Mouse (Mus musculus) bone marrow, adult 2 months (tissue): ENCODE results near the gene Asah2.

Experiments used
- CTCF ChIP-seq: fragments of 200-500 bp; IDR thresholded peaks from 2 replicates; pipeline ENCODE4 v1.5.1; 2011; ENCODE audit warnings: low read length, control low read depth; ENCODE audit not compliant: control insufficient read depth, insufficient read depth
- POLR2A ChIP-seq: fragments of 200-500 bp; IDR thresholded peaks from 2 replicates; pipeline ENCODE4 v1.6.1; 2011; ENCODE audit warnings: low read depth, mild to moderate bottlenecking, control low read depth, low read length, borderline replicate concordance; ENCODE audit not compliant: control insufficient read depth

DNA sequence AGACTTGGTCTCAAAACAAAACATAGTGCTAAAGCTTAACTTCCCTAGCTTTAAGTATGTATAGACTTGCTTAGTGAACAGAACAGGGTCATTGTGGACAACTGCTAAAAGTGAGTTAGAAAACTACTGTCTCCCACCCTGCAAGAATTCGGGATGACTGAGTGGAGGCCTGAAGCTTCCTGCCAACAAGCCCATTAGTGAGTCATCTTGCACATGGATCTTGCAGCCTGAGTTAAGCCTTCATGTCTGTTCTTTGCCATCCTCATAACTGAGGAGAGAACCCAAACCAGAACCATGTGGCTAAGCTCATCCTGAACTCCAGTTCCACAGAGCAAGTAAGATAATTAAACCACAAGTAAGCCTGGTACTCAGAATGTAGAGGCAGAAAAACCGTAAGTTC lies 56.8 kb downstream of the Asah2 start:
- no peak for TF ChIP-seq CTCF
- no peak for TF ChIP-seq POLR2A
